Mouse (Mus musculus) midbrain, postnatal 0 days (tissue): ENCODE results near the gene Cdh9. TPM values are rescaled to one million over a fixed set of nuclear protein-coding genes. Genes with fewer than 3 reads are reported as not detected.
A peak's percentile ranks its signal among the peaks of the same experiment; 100 is the strongest.

ENCODE experiments used
- ATAC-seq: fragments of 200-750 bp; cut with Nextera tagmentation; 2 replicates; pipeline ENCODE4 v1.8.0; 2017; ENCODE audit warnings: moderate number of reproducible peaks, mild to moderate bottlenecking, moderate TSS enrichment, moderate library complexity; ENCODE audit not compliant: low FRiP score
- DNase-seq: peaks from one replicate; pipeline ENCODE4 v3.0.0-alpha.2; 2015; ENCODE audit warnings: low spot score
- H3K27ac ChIP-seq: fragments of 300-500 bp; sonication (generic); 2 replicates; pipeline ENCODE4 v1.5.1; 2014; ENCODE audit warnings: low read depth, mild to moderate bottlenecking, low read length, mixed read lengths
- H3K27me3 ChIP-seq: fragments of 300-500 bp; sonication (generic); 2 replicates; pipeline ENCODE4 v1.6.1; 2014; ENCODE audit warnings: low read length, control low read depth, mixed read lengths; ENCODE audit not compliant: insufficient read depth
- H3K36me3 ChIP-seq: fragments of 300-500 bp; sonication (generic); 2 replicates; pipeline ENCODE4 v1.6.1; 2014; ENCODE audit warnings: low read length, control low read depth, mixed read lengths; ENCODE audit not compliant: insufficient read depth
- H3K4me1 ChIP-seq: fragments of 300-500 bp; sonication (generic); 2 replicates; pipeline ENCODE4 v1.6.1; 2014; ENCODE audit warnings: mild to moderate bottlenecking, control low read depth, antibody characterized with exemption, low read length, mixed read lengths; ENCODE audit not compliant: insufficient read depth
- H3K4me2 ChIP-seq: fragments of 300-500 bp; sonication (generic); 2 replicates; pipeline ENCODE4 v1.6.1; 2014; ENCODE audit warnings: low read depth, mild to moderate bottlenecking, low read length, mixed read lengths; ENCODE audit not compliant: poor library complexity, severe bottlenecking
- H3K4me3 ChIP-seq: fragments of 300-500 bp; sonication (generic); 2 replicates; pipeline ENCODE4 v1.5.1; 2014; ENCODE audit warnings: low read depth, mild to moderate bottlenecking, low read length, moderate library complexity
- H3K9ac ChIP-seq: fragments of 300-500 bp; sonication (generic); replicated peaks from 2 replicates; pipeline ENCODE4 v1.6.1; 2014; ENCODE audit warnings: mild to moderate bottlenecking, low read length, moderate library complexity, mixed read lengths; ENCODE audit not compliant: poor library complexity, severe bottlenecking
- H3K9me3 ChIP-seq: fragments of 300-500 bp; sonication (generic); 2 replicates; pipeline ENCODE4 v1.6.1; 2016; ENCODE audit warnings: low read length, control low read depth
- CTCF ChIP-seq: IDR thresholded peaks from 2 replicates; pipeline ENCODE4 v1.5.1; 2016; ENCODE audit warnings: antibody characterized with exemption, mild to moderate bottlenecking
- WGBS: fragments of 180-500 bp; shearing (Covaris S2); extraction: QIAGEN DNeasy Blood & Tissue Kit; methylation state at CpG from one replicate; pipeline ENCODE4 v1.1.7; 2014; 5-methylcytosine and 5-hydroxymethylcytosine counted together
- polyA plus RNA-seq: library from polyadenylated mRNA; unstranded; fragments of >200 nt; fragmentation: Nextera tagmentation; extraction: Ambion mirVana; gene quantifications from 2 replicates; pipeline ENCODE4 v1.2.1, GENCODE M21; 2015
- total RNA-seq: library from RNA; depleted of rRNA; stranded (reverse); fragments of >200 nt; gene quantifications from 2 replicates; pipeline ENCODE4 v1.2.3, GENCODE M21; 2014; rRNA removed

Cdh9 gene
- total RNA-seq (7.9 and 11.4 TPM in 2 replicates), polyA plus RNA-seq (5.9 and 6.9 TPM in 2 replicates)

DNA sequence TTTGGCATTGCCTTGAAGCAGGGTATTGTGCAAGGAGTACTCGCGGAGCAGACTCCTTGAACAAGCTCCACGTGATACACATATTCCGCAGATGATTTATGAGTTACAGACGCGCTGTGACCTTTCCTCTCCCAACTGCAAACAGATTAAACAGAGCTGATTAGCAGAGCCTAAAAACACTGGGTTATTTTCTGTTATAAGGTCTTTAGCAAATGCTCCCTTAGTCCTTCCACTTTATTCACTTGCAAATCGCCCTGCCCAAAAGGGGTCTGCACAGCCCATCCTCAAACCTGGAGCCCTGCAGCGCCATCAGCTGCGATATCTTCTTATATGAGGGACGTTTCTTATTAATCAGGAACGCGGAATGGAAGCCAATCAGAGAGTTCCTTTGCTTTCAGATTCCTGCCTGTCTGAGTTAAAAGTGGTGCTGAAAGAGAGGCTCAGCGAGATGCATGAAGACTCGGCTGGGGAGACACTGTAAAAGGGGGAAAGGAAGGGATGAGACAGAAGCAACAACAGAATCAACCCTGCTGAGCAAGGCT lies at the start of gene Cdh9:
Cdh9 (plus strand) TSS at position 287 of the 542 bp plus-strand sequence.
- peak within 1 kb of the TSS; percentile 50 for H3K4me3 ChIP-seq
- H3K9ac ChIP-seq: peak within 1 kb of the TSS; percentile 65
- no peaks in the 10 kb centered on the region for H3K9me3 ChIP-seq
- ATAC-seq (peak; percentile 75), DNase-seq (peak; percentile 68)
- H3K36me3 ChIP-seq: no peaks in the 10 kb centered on the region
- under 1% methylated on average over 14 of the region's 14 CpGs for WGBS
- TF ChIP-seq CTCF: peak; percentile 3; the same call in 1 of the 2 replicates
- H3K4me1 ChIP-seq: no peaks in the 10 kb centered on the region
- H3K27me3 ChIP-seq: no peaks in the 10 kb centered on the region
- peak within 1 kb of the TSS; percentile 60 for H3K27ac ChIP-seq
- H3K4me2 ChIP-seq: peak within 1 kb of the TSS; percentile 60

DNA sequence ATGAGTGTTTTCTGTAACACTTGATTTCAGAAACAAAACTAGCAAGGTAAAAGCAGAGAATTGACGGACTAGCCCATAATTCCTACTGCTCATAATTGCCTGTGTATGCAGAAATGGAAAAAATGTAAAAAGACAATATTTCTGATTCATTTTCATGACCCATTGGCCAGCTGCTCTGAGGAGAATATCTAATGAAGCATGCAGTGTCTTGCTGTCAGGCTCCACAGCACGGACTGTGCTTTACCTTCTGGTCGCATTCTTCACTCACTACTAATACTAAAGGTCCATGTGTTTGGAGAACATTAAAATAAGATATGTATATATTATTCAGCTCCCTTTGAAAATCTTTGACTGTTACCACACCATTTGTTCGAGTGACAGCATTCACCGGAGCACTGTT lies 49.5 kb upstream of the Cdh9 start:
- Histone ChIP-seq H3K4me2 (no peak overlapping the region), H3K27me3 (no peaks in the 10 kb centered on the region; the same call in 1 of the 2 replicates), H3K27ac (no peak overlapping the region), H3K4me3 (no peak overlapping the region), H3K9ac (no peak overlapping the region), H3K36me3 (no peaks in the 10 kb centered on the region), H3K4me1 (no peaks in the 10 kb centered on the region), H3K9me3 (no peaks in the 10 kb centered on the region)
- DNase-seq: peak; percentile 35
- WGBS: 71% methylated on average over 5 of the region's 5 CpGs
- TF ChIP-seq CTCF: no peak
- ATAC-seq: no peak

GRCm38 (mm10) chr15:16699821-16700220 lies 28.7 kb upstream of the Cdh9 start:
- Histone ChIP-seq H3K27me3 (no peaks in the 10 kb centered on the region), H3K27ac (no peak overlapping the region), H3K9me3 (no peaks in the 10 kb centered on the region), H3K4me3 (no peak overlapping the region), H3K36me3 (no peaks in the 10 kb centered on the region), H3K9ac (no peak overlapping the region), H3K4me2 (no peak overlapping the region), H3K4me1 (no peaks in the 10 kb centered on the region)
- 80% methylated on average over 3 of the region's 3 CpGs for WGBS
- DNase-seq: no peak
- no peak for TF ChIP-seq CTCF
- ATAC-seq: no peak

GRCm38 (mm10) chr15:16702340-16702739 lies 26.2 kb upstream of the Cdh9 start:
- Histone ChIP-seq H3K4me1 (no peaks in the 10 kb centered on the region), H3K27ac (no peak overlapping the region), H3K4me3 (no peak overlapping the region), H3K9me3 (no peaks in the 10 kb centered on the region), H3K9ac (no peak overlapping the region), H3K4me2 (no peak overlapping the region), H3K36me3 (no peaks in the 10 kb centered on the region), H3K27me3 (no peaks in the 10 kb centered on the region)
- DNase-seq: no peak
- TF ChIP-seq CTCF: no peak
- no peak for ATAC-seq
- WGBS: 78% methylated on average over 1 of the region's 1 CpGs

DNA sequence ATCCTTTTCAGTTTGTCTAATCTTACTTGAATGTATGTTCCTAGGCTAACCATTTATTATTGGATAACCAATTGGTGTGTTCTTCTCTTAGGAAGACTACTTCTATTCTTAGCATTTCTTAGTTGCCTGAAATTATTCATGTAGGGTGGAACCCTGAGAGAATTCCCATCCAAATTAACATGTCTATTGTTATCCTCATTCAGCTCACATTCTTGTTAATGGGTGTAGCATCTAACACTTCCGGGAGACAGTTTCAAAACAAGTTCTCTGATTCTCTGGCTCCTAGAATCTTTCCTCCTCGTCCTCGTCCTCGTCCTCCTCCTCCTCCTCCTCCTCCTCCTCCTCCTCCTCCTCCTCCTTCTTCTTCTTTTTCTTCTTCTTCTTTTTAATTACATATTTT lies 10.5 kb downstream of the Cdh9 start:
- H3K4me2 ChIP-seq: no peak overlapping the region
- no peaks in the 10 kb centered on the region for H3K4me1 ChIP-seq
- no peak overlapping the region for H3K9ac ChIP-seq
- no peak for DNase-seq
- no peaks in the 10 kb centered on the region for H3K36me3 ChIP-seq
- no peaks in the 10 kb centered on the region for H3K27me3 ChIP-seq
- no peak for TF ChIP-seq CTCF
- no peak overlapping the region for H3K27ac ChIP-seq
- H3K4me3 ChIP-seq: no peak overlapping the region
- no peaks in the 10 kb centered on the region for H3K9me3 ChIP-seq
- ATAC-seq: no peak
- 73% methylated on average over 4 of the region's 4 CpGs for WGBS

DNA sequence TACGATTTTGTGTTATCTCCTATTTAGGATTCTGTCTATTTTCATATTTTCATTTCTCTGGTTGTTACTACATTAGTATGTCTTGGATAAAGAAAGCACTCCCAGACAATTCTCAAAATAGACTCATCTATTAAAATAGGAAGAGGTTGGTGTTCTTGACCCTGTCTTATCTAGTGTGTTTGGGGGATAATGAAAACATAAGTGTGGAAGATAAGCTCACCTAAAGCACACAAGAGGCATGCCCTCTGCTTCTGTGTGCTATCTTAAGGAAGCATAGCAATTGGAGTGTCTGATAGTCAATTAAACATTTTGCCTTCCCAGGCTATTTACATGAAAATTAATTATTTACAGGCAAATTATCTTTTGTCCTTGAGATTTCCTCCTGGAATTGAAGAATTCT lies 18.1 kb downstream of the Cdh9 start:
- no peak overlapping the region for H3K27ac ChIP-seq
- ATAC-seq (no peak), DNase-seq (no peak)
- no peaks in the 10 kb centered on the region for H3K27me3 ChIP-seq
- no peak overlapping the region for H3K9ac ChIP-seq
- TF ChIP-seq CTCF: no peak
- no peak overlapping the region for H3K4me3 ChIP-seq
- H3K9me3 ChIP-seq: no peaks in the 10 kb centered on the region
- WGBS: 87% methylated on average over 1 of the region's 1 CpGs
- H3K4me1 ChIP-seq: no peaks in the 10 kb centered on the region
- no peak overlapping the region for H3K4me2 ChIP-seq
- H3K36me3 ChIP-seq: no peaks in the 10 kb centered on the region
